Mouse (Mus musculus): Measurements from ENCODE around the gene Trpm8.

DNA sequence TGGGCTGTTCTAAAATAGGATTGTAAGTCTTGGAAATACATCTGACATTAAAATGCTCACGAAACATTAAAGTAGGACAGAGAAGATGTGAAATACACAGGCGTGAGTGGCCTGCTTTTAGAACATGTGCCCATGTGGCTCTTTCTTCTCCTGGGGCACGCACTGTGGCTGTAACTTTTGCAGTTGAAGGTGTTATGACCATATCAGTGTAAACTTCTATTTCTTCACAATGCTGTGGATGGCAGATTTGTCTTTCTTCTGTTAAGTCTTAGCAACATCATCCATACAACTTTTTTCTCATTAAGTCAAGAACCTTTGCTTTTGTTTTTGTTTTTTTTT is 11.3 kb downstream of the Trpm8 start:
- TF ChIP-seq TAL1 (IDR thresholded peaks at IDR 0.05; ENCODE audit: low read length) (no peak), GATA1 (IDR thresholded peaks at IDR 0.05; ENCODE audit: low read length) (no peak)
